In the genomic region with DNA sequence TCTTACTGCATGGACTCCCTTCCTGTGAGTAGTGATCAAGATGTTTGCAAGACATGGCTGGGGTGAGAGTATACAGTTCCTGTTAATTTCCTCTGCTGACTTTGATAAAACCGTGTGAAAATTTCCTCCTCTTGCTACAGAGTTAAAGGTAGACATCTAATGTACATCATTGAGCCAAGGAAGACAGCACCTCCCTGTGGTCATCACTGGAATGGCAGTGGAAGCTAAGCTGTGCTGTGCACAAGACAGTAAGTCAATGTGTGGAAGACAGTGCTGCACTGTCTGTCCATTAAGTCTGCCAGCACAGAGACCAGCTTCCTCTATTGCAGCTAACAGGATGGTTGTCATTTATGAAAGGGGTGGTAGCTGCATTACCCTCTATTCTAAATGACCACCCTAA, we compare ENCODE assay signal across 8 mouse cellular contexts.
DNase-seq lines count a peak whose midpoint lies in the region.

No protein-coding gene starts in this region.

- DNase-seq in 3T3-L1 (ENCODE audit: low read depth, low spot score): peak; percentile 59
- peak; percentile 21 to 64 for DNase-seq in CD8-positive naive resting alpha-beta T cell, adult 2 months (ENCODE audit: low read depth in 2 of 2, low spot score in 2 of 2)
- DNase-seq in cerebellum, adult 18-20 months: peak; percentile 46 to 56
- DNase-seq in frontal cortex, postnatal 25 days (ENCODE audit: low spot score in 2 of 2): peak; percentile 53 to 69
- peak; percentile 75 for DNase-seq in kidney, postnatal 14 days
- DNase-seq in lung, adult 18-20 months: peak; percentile 68 to 75
- peak; percentile 83 to 84 for DNase-seq in right cerebral cortex, adult 2 months (ENCODE audit: low spot score in 2 of 2)
- peak; percentile 14 for DNase-seq in yolk sac, embryonic 10.5 days (ENCODE audit: low spot score)

Comparison
In these comparisons a context has a peak if more than half of its experiments do, and no peak if none do; other contexts are left out.
1. Peak in every context shown above with its lines: DNase-seq.
2. DNase-seq: peak in every context shown above with its lines; median percentile 84 in right cerebral cortex, adult 2 months; 75 in kidney, postnatal 14 days; 72 in lung, adult 18-20 months; 61 in frontal cortex, postnatal 25 days; 59 in 3T3-L1; 51 in cerebellum, adult 18-20 months; 42 in CD8-positive naive resting alpha-beta T cell, adult 2 months; 14 in yolk sac, embryonic 10.5 days.